Mouse (Mus musculus) midbrain, embryonic 13.5 days (tissue): Measurements from ENCODE around the gene Mex3d. TPM values are rescaled to one million over a fixed set of nuclear protein-coding genes. Genes with fewer than 3 reads are reported as not detected.

Experiments
- ATAC-seq: fragments of 200-750 bp; cut with Nextera tagmentation; 2 replicates; pipeline ENCODE4 v1.8.0; 2017; ENCODE audit warnings: mild to moderate bottlenecking, moderate TSS enrichment, moderate library complexity
- H3K27ac ChIP-seq: fragments of 300-500 bp; sonication (generic); 2 replicates; pipeline ENCODE4 v1.5.1; 2015; ENCODE audit warnings: inconsistent platforms, mild to moderate bottlenecking, moderate library complexity
- H3K27me3 ChIP-seq: fragments of 300-500 bp; sonication (generic); 2 replicates; pipeline ENCODE4 v1.6.1; 2015; ENCODE audit warnings: mild to moderate bottlenecking, inconsistent platforms
- H3K36me3 ChIP-seq: fragments of 300-500 bp; sonication (generic); 2 replicates; pipeline ENCODE4 v1.6.1; 2015; ENCODE audit warnings: mild to moderate bottlenecking, inconsistent platforms
- H3K4me1 ChIP-seq: fragments of 300-500 bp; sonication (generic); replicated peaks from 2 replicates; pipeline ENCODE4 v1.6.1; 2015; ENCODE audit warnings: inconsistent platforms
- H3K4me2 ChIP-seq: fragments of 300-500 bp; sonication (generic); replicated peaks from 2 replicates; pipeline ENCODE4 v1.6.1; 2015; ENCODE audit warnings: moderate library complexity, mild to moderate bottlenecking, inconsistent platforms
- H3K4me3 ChIP-seq: fragments of 300-500 bp; sonication (generic); replicated peaks from 2 replicates; pipeline ENCODE4 v1.5.1; 2015; ENCODE audit warnings: mild to moderate bottlenecking, inconsistent platforms
- H3K9ac ChIP-seq: fragments of 300-500 bp; sonication (generic); replicated peaks from 2 replicates; pipeline ENCODE4 v1.6.1; 2015; ENCODE audit warnings: mild to moderate bottlenecking, inconsistent platforms
- H3K9me3 ChIP-seq: fragments of 300-500 bp; sonication (generic); 2 replicates; pipeline ENCODE4 v1.6.1; 2016; ENCODE audit warnings: mild to moderate bottlenecking, inconsistent platforms
- WGBS: fragments of 180-500 bp; shearing (Covaris S2); methylation state at CpG from one replicate; pipeline ENCODE4 v1.1.7; 2015; 5-methylcytosine and 5-hydroxymethylcytosine counted together
- microRNA-seq: library from miRNA; unstranded; fragments of <30 nt; microRNA quantifications from one replicate; pipeline ENCODE4, GENCODE M21; 2016
- polyA plus RNA-seq: library from polyadenylated mRNA; unstranded; fragments of >200 nt; fragmentation: Nextera tagmentation; extraction: Ambion mirVana; gene quantifications from 2 replicates; pipeline ENCODE4 v1.2.1, GENCODE M21; 2015

Mex3d gene
- polyA plus RNA-seq, 1 experiment from 2014 or later: 18.6 TPM

GRCm38 (mm10) chr10:80332525-80332989 lies 54.9 kb downstream of the Mex3d start:
- Histone ChIP-seq H3K9ac (no peak overlapping the region), H3K4me3 (no peak overlapping the region), H3K36me3 (no peaks in the 10 kb centered on the region), H3K4me1 (peaks cover 15% of the 10 kb centered on the region), H3K27me3 (peaks cover 14% of the 10 kb centered on the region; the same call in 1 of the 2 replicates), H3K9me3 (no peaks in the 10 kb centered on the region), H3K4me2 (no peak overlapping the region), H3K27ac (no peak overlapping the region)
- ATAC-seq: no peak
- 88% methylated on average over 5 of the region's 5 CpGs for WGBS

DNA sequence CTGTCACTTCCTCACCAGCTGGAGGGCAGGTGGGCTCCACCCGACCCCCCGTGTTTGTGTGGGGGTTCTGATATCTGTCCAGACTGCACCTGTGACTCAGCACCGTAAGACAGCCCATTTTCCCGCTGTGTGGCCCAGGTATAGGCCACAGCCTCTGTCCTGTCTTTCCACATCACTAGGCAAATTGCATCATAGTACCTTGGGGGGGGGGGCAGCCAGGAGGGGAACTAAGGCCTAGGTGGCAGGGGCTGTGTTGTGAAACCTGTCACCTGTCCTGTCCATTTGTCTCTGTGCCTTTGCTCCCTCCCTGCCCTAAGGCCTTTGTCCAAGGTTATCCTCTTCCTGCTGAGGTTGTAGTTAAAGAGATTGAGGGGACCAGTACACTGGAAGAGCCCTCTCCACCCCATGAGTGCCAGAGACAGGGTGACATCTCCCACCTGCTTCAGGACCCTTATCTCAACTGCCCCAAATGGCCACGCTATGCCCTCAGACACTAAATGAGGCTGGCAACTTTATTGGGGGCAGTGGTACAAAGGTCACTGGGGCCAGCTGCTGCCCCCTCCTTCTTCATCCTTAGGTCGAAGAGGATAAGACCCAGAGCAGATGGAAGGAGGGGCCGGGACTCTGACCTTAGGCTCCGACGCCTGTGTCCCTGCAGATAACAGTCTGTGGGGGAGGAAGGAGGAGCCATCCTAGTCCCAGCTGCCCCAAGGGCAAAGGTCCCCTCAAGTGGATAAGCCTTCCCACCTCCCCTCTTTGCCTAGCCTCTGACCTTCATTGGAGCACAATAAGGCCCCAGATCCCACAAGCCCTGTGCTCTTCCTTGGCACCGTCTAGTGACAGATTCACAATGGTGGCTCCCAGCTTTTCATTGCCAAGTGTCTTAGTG lies 55.6 kb downstream of the Mex3d start:
- Histone ChIP-seq H3K4me2 (no peak overlapping the region), H3K4me3 (no peak overlapping the region), H3K9me3 (no peaks in the 10 kb centered on the region), H3K36me3 (no peaks in the 10 kb centered on the region), H3K9ac (no peak overlapping the region), H3K27me3 (peaks cover 14% of the 10 kb centered on the region; the same call in 1 of the 2 replicates), H3K4me1 (peaks cover 15% of the 10 kb centered on the region), H3K27ac (no peak overlapping the region)
- 65% methylated on average over 10 of the region's 10 CpGs for WGBS
- no peak for ATAC-seq

- WGBS: 66% methylated on average over 2 of the region's 2 CpGs
- no peaks in the 10 kb centered on the region for H3K9me3 ChIP-seq
- H3K27me3 ChIP-seq: peaks cover 16% of the 10 kb centered on the region; the same call in 1 of the 2 replicates
- no peak for ATAC-seq
- no peak overlapping the region for H3K9ac ChIP-seq
- peaks cover 15% of the 10 kb centered on the region for H3K4me1 ChIP-seq
- no peak overlapping the region; the same call in 1 of the 2 replicates for H3K4me3 ChIP-seq
- no peaks in the 10 kb centered on the region for H3K36me3 ChIP-seq
- peak overlapping the region; percentile 72 for H3K4me2 ChIP-seq
- no peak overlapping the region for H3K27ac ChIP-seq
Observed at GRCm38 (mm10) chr10:80330888-80331287, 56.6 kb downstream of the Mex3d start.

Small RNAs within 50 kb of the gene (microRNA-seq; reads per million reads assigned to microRNA genes)
- not detected for gene Gm22721

Other genes with a start within 250 kb of the Mex3d start
- gene Atp5d, start 249.0 kb downstream of the Mex3d start, polyA plus RNA-seq: 391 and 394 TPM in 2 replicates
- gene Cbarp, start 246.8 kb downstream of the Mex3d start, polyA plus RNA-seq: 40.6 and 45.3 TPM in 2 replicates
- 35.9 and 40.6 TPM in 2 replicates for gene Midn, start 239.4 kb downstream of the Mex3d start, polyA plus RNA-seq
- gene Cirbp, start 221.7 kb downstream of the Mex3d start, polyA plus RNA-seq: 354 and 412 TPM in 2 replicates
- gene 1600002K03Rik, start 214.7 kb downstream of the Mex3d start, polyA plus RNA-seq: 11.9 and 14.5 TPM in 2 replicates
- gene Efna2, start 208.2 kb downstream of the Mex3d start, polyA plus RNA-seq: 34.5 and 41.3 TPM in 2 replicates
- 91.4 and 98.4 TPM in 2 replicates for gene Mum1, start 161.2 kb downstream of the Mex3d start, polyA plus RNA-seq
- 244 and 265 TPM in 2 replicates for gene Ndufs7, start 138.5 kb downstream of the Mex3d start, polyA plus RNA-seq
- gene Gamt, start 126.6 kb downstream of the Mex3d start, polyA plus RNA-seq: 20.9 and 22.3 TPM in 2 replicates
- 62.9 and 66.1 TPM in 2 replicates for gene Dazap1, start 126.2 kb downstream of the Mex3d start, polyA plus RNA-seq
- gene Rps15, start 95.2 kb downstream of the Mex3d start, polyA plus RNA-seq: 631 and 653 TPM in 2 replicates
- gene Apc2, start 91.7 kb downstream of the Mex3d start, polyA plus RNA-seq: 182 and 209 TPM in 2 replicates
- gene 2310011J03Rik, start 67.1 kb downstream of the Mex3d start, polyA plus RNA-seq: 27.8 and 33.4 TPM in 2 replicates
- 1.9 and 2.1 TPM in 2 replicates for gene Pcsk4, start 58.2 kb downstream of the Mex3d start, polyA plus RNA-seq
- gene Reep6, start 57.7 kb downstream of the Mex3d start, polyA plus RNA-seq: 3.0 and 3.1 TPM in 2 replicates
- 0.39 and 0.61 TPM in 2 replicates for gene Adamtsl5, start 39.2 kb downstream of the Mex3d start, polyA plus RNA-seq
- 0.96 and 1.3 TPM in 2 replicates for gene Plk5, start 31.2 kb downstream of the Mex3d start, polyA plus RNA-seq
- 243 and 257 TPM in 2 replicates for gene Mbd3, start 11.9 kb upstream of the Mex3d start, polyA plus RNA-seq
- gene Uqcr11, start 19.2 kb upstream of the Mex3d start, polyA plus RNA-seq: 518 and 572 TPM in 2 replicates
- gene Tcf3, start 46.0 kb upstream of the Mex3d start, polyA plus RNA-seq: 67.7 and 82.3 TPM in 2 replicates
- gene Onecut3, start 107.2 kb upstream of the Mex3d start, polyA plus RNA-seq: 2.6 and 3.0 TPM in 2 replicates
- gene Atp8b3, start 151.5 kb upstream of the Mex3d start, polyA plus RNA-seq: 0.94 and 1.1 TPM in 2 replicates
- gene Rexo1, start 173.9 kb upstream of the Mex3d start, polyA plus RNA-seq: 28.8 and 32.6 TPM in 2 replicates
- gene Klf16, start 189.7 kb upstream of the Mex3d start, polyA plus RNA-seq: 3.7 and 4.5 TPM in 2 replicates
- gene Abhd17a, start 202.7 kb upstream of the Mex3d start, polyA plus RNA-seq: 78.5 and 93.4 TPM in 2 replicates
- 60.2 and 60.3 TPM in 2 replicates for gene Scamp4, start 215.2 kb upstream of the Mex3d start, polyA plus RNA-seq
- 6.1 and 7.6 TPM in 2 replicates for gene Adat3, start 215.2 kb upstream of the Mex3d start, polyA plus RNA-seq
- gene Gm49322, start 218.4 kb upstream of the Mex3d start, polyA plus RNA-seq: 4.0 and 4.9 TPM in 2 replicates
- 73.8 and 115 TPM in 2 replicates for gene Csnk1g2, start 235.2 kb upstream of the Mex3d start, polyA plus RNA-seq